Mouse (Mus musculus): ENCODE data around the gene Bbof1. TPM values are rescaled to one million over a fixed set of nuclear protein-coding genes. Genes with fewer than 3 reads are reported as not detected.

Bbof1 gene
- polyA plus RNA-seq, 1 experiment, result 4.3 TPM

- Histone ChIP-seq H3K27me3 (ENCODE audit: control insufficient read depth, insufficient read depth, low read length) (no peaks in the 10 kb centered on the region), H3K4me3 (replicated peaks; ENCODE audit: insufficient read depth, low read depth, low read length) (no peak overlapping the region)
- 78% methylated on average over 9 of the region's 9 CpGs for WGBS
These were observed 5.9 kb upstream of the Bbof1 start for GRCm38 (mm10) chr12:84402923-84403322.

GRCm38 (mm10) chr12:84404541-84404940 is 4.3 kb upstream of the Bbof1 start:
- Histone ChIP-seq H3K4me1 (ENCODE audit: control insufficient read depth, insufficient read depth, low read length) (no peaks in the 10 kb centered on the region; the same call in 1 of the 2 replicates), H3K27me3 (ENCODE audit: control insufficient read depth, insufficient read depth, low read length) (no peaks in the 10 kb centered on the region), H3K4me3 (replicated peaks; ENCODE audit: insufficient read depth, low read depth, low read length) (no peak overlapping the region), H3K27ac (ENCODE audit: insufficient read depth, low read length) (no peak overlapping the region)
- DNase-seq, result no peak
- WGBS, result 73% methylated on average over 6 of the region's 6 CpGs
- TF ChIP-seq POLR2A (IDR thresholded peaks at IDR 0.05; ENCODE audit: borderline replicate concordance, insufficient read depth, low read length), result no peak
- TF ChIP-seq CTCF (IDR thresholded peaks at IDR 0.05; ENCODE audit: borderline replicate concordance, insufficient read depth, low read depth, low read length), result no peak

More at GRCm38 (mm10) chr12:84402923-84403322, 5.9 kb upstream of the Bbof1 start:
- no peaks in the 10 kb centered on the region for H3K4me1 ChIP-seq (ENCODE audit: control insufficient read depth, insufficient read depth, low read length)
- H3K27ac ChIP-seq (ENCODE audit: insufficient read depth, low read length), result no peak overlapping the region
- no peak for TF ChIP-seq POLR2A (IDR thresholded peaks at IDR 0.05; ENCODE audit: borderline replicate concordance, insufficient read depth, low read length)
- TF ChIP-seq CTCF (IDR thresholded peaks at IDR 0.05; ENCODE audit: borderline replicate concordance, insufficient read depth, low read depth, low read length), result no peak
- no peak for DNase-seq

GRCm38 (mm10) chr12:84407259-84407658 is 1.6 kb upstream of the Bbof1 start:
- no peaks in the 10 kb centered on the region for H3K27me3 ChIP-seq (ENCODE audit: control insufficient read depth, insufficient read depth, low read length)
- no peak overlapping the region for H3K4me3 ChIP-seq (replicated peaks; ENCODE audit: insufficient read depth, low read depth, low read length)

GRCm38 (mm10) chr12:84407874-84408818 is 725 bp upstream of the Bbof1 start:
- peak; percentile 26 to 49 for DNase-seq
- no peaks in the 10 kb centered on the region for H3K27me3 ChIP-seq (ENCODE audit: control insufficient read depth, insufficient read depth, low read length)
- under 1% methylated on average over 52 of the region's 52 CpGs for WGBS
- TF ChIP-seq POLR2A (IDR thresholded peaks at IDR 0.05; ENCODE audit: borderline replicate concordance, insufficient read depth, low read length) (no peak), CTCF (IDR thresholded peaks at IDR 0.05; ENCODE audit: borderline replicate concordance, insufficient read depth, low read depth, low read length) (0 out of 2 replicates have a peak, but pooled peaks have one; percentile 2)
- H3K4me3 ChIP-seq (replicated peaks; ENCODE audit: insufficient read depth, low read depth, low read length), result peak overlapping the region; percentile 80
- H3K27ac ChIP-seq (ENCODE audit: insufficient read depth, low read length), result peak overlapping the region; percentile 83
- H3K4me1 ChIP-seq (ENCODE audit: control insufficient read depth, insufficient read depth, low read length), result no peaks in the 10 kb centered on the region; the same call in 1 of the 2 replicates

More at GRCm38 (mm10) chr12:84407259-84407658, 1.6 kb upstream of the Bbof1 start:
- TF ChIP-seq CTCF (IDR thresholded peaks at IDR 0.05; ENCODE audit: borderline replicate concordance, insufficient read depth, low read depth, low read length) (no peak), POLR2A (IDR thresholded peaks at IDR 0.05; ENCODE audit: borderline replicate concordance, insufficient read depth, low read length) (no peak)
- 70% methylated on average over 4 of the region's 4 CpGs for WGBS
- Histone ChIP-seq H3K27ac (ENCODE audit: insufficient read depth, low read length) (no peak overlapping the region), H3K4me1 (ENCODE audit: control insufficient read depth, insufficient read depth, low read length) (no peaks in the 10 kb centered on the region; the same call in 1 of the 2 replicates)
- DNase-seq, result no peak

GRCm38 (mm10) chr12:84416834-84417604 is 8.1 kb downstream of the Bbof1 start, which contains the start of gene Rnf113a2:
TSS of gene Rnf113a2 (plus strand) at chr12:84417196.
- no peaks in the 10 kb centered on the region for H3K4me1 ChIP-seq (ENCODE audit: control insufficient read depth, insufficient read depth, low read length)
- peak within 1 kb of the TSS; percentile 37; the same call in 1 of the 2 replicates for H3K27ac ChIP-seq (ENCODE audit: insufficient read depth, low read length)
- 3% methylated on average over 50 of the region's 50 CpGs for WGBS

GRCm38 (mm10) chr12:84417605-84417922 is 8.7 kb downstream of the Bbof1 start:
- H3K27me3 ChIP-seq (ENCODE audit: control insufficient read depth, insufficient read depth, low read length), result no peaks in the 10 kb centered on the region
- no peak overlapping the region for H3K27ac ChIP-seq (ENCODE audit: insufficient read depth, low read length)
- peak overlapping the region; percentile 78 for H3K4me3 ChIP-seq (replicated peaks; ENCODE audit: insufficient read depth, low read depth, low read length)
- 42% methylated on average over 18 of the region's 18 CpGs for WGBS
- no peaks in the 10 kb centered on the region for H3K4me1 ChIP-seq (ENCODE audit: control insufficient read depth, insufficient read depth, low read length)
- TF ChIP-seq POLR2A (IDR thresholded peaks at IDR 0.05; ENCODE audit: borderline replicate concordance, insufficient read depth, low read length) (no peak), CTCF (IDR thresholded peaks at IDR 0.05; ENCODE audit: borderline replicate concordance, insufficient read depth, low read depth, low read length) (no peak)
- DNase-seq, result no peak

More at GRCm38 (mm10) chr12:84416834-84417604, 8.1 kb downstream of the Bbof1 start, which contains the start of gene Rnf113a2:
- Histone ChIP-seq H3K4me3 (replicated peaks; ENCODE audit: insufficient read depth, low read depth, low read length) (peak within 1 kb of the TSS; percentile 78), H3K27me3 (ENCODE audit: control insufficient read depth, insufficient read depth, low read length) (no peaks in the 10 kb centered on the region)
- TF ChIP-seq POLR2A (IDR thresholded peaks at IDR 0.05; ENCODE audit: borderline replicate concordance, insufficient read depth, low read length), result peak; percentile 89
- no peak for TF ChIP-seq CTCF (IDR thresholded peaks at IDR 0.05; ENCODE audit: borderline replicate concordance, insufficient read depth, low read depth, low read length)
- DNase-seq, result peak; percentile 84 to 85

GRCm38 (mm10) chr12:84423990-84424389 is 15.1 kb downstream of the Bbof1 start:
- 53% methylated on average over 3 of the region's 3 CpGs for WGBS
- Histone ChIP-seq H3K4me3 (replicated peaks; ENCODE audit: insufficient read depth, low read depth, low read length) (no peak overlapping the region), H3K4me1 (ENCODE audit: control insufficient read depth, insufficient read depth, low read length) (no peaks in the 10 kb centered on the region), H3K27me3 (ENCODE audit: control insufficient read depth, insufficient read depth, low read length) (no peaks in the 10 kb centered on the region), H3K27ac (ENCODE audit: insufficient read depth, low read length) (no peak overlapping the region)
- no peak for TF ChIP-seq CTCF (IDR thresholded peaks at IDR 0.05; ENCODE audit: borderline replicate concordance, insufficient read depth, low read depth, low read length)
- no peak for DNase-seq

All from cerebellum, adult 2 months (tissue).